Mouse (Mus musculus): ENCODE results near the gene Rsf1. TPM values are rescaled to one million over a fixed set of nuclear protein-coding genes. Genes with fewer than 3 reads are reported as not detected.

The Rsf1 gene
- polyA plus RNA-seq, 1 experiment = 17.3 TPM

- DNase-seq (ENCODE audit: low read depth) = no peak
- TF ChIP-seq CTCF (IDR thresholded peaks at IDR 0.05; ENCODE audit: borderline replicate concordance, extremely low read depth, insufficient read depth, insufficient read length) (no peak), POLR2A (IDR thresholded peaks at IDR 0.05; ENCODE audit: borderline replicate concordance, extremely low read depth, insufficient read depth, insufficient read length, poor library complexity, severe bottlenecking) (no peak)
Observed at GRCm38 (mm10) chr7:97726080-97726479, 146.4 kb downstream of the Rsf1 start.

DNA sequence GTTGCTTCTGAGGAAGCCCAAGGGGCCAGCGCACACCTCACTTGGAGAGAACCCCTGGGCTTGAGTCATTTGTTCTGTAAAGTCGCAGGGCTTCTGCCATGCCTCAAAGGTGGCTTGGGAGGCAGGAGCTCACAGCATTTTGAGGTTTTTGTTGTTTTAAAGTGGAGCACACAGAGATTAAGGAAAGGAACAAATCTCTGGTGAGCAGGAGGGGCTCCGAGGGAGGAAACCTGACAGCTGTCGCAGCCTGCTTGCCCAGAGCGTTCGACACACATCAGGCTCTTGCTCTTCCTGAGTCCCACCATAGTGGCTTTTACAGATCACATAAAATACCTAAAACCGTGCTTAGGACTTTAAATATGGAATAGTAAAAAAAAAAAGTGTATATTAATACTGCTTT is 147.1 kb downstream of the Rsf1 start:
- TF ChIP-seq POLR2A (IDR thresholded peaks at IDR 0.05; ENCODE audit: borderline replicate concordance, extremely low read depth, insufficient read depth, insufficient read length, poor library complexity, severe bottlenecking) (no peak), CTCF (IDR thresholded peaks at IDR 0.05; ENCODE audit: borderline replicate concordance, extremely low read depth, insufficient read depth, insufficient read length) (no peak)
- DNase-seq (ENCODE audit: low read depth) = no peak

DNA sequence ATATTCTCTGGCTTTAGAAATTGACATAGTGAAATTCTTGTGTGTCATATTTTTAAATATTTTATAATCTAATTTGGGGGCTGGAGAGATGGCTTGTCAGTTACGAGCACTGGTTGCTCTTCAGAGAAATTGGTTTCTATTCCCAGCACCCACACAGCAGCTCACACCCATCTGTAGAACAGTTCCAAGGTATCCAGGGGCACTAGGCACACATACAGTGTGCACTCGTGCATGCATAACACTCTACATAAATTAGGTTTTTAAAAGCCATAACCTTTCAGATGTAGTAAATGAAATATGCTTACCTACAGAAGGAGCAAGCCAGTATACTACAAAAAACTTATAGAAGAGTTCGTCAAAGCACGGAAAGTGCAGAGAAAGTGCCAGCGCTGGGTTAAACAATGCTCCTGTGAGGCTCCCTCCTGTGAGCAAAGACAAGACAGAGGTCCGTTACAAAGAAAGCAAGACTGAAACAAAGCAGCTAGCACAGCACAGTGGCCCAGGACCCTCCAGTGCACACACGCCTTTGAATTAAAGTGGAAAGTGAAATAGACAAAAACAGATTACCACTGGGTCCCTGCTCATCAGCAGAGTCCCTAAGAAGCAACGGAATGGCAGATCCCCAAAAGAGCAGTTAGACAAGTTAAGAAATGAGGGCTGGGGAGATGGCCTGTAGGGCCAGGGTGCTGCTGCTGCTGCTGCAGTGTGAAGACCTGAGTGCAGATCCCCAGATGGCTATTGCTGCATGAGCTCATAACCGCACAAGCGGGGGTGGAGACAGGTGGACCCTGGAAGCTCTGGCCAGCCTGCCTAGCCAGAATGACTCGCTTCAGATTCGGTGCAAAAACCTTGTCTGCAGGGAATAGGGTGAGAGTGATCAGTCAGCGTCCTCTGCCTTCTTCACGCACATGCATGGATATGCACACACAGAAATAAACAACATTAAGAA is 149.3 kb downstream of the Rsf1 start:
- no peak for DNase-seq (ENCODE audit: low read depth)
- TF ChIP-seq CTCF (IDR thresholded peaks at IDR 0.05; ENCODE audit: borderline replicate concordance, extremely low read depth, insufficient read depth, insufficient read length) (no peak), POLR2A (IDR thresholded peaks at IDR 0.05; ENCODE audit: borderline replicate concordance, extremely low read depth, insufficient read depth, insufficient read length, poor library complexity, severe bottlenecking) (no peak)

DNA sequence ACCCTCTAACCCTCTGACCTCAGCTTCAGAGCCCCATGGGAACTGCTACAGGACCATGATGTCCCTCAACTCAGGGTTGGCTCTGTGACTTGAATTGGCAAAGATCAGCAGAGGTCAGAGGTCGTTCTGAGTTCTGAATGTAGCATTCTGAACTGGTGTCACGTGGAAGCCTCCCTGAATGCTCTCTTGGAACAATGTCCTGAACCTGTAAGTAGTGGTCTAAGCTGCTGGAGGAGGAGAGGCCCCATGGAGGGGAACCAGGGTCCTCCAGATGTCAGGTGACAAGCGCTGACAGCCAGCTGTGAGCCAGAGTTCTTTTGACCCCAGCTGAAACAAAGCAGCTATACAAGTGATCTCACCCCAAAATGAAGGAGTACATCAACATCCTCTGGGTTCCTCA is 150.7 kb downstream of the Rsf1 start:
- no peak for DNase-seq (ENCODE audit: low read depth)
- TF ChIP-seq POLR2A (IDR thresholded peaks at IDR 0.05; ENCODE audit: borderline replicate concordance, extremely low read depth, insufficient read depth, insufficient read length, poor library complexity, severe bottlenecking) (no peak), CTCF (IDR thresholded peaks at IDR 0.05; ENCODE audit: borderline replicate concordance, extremely low read depth, insufficient read depth, insufficient read length) (no peak)

DNA sequence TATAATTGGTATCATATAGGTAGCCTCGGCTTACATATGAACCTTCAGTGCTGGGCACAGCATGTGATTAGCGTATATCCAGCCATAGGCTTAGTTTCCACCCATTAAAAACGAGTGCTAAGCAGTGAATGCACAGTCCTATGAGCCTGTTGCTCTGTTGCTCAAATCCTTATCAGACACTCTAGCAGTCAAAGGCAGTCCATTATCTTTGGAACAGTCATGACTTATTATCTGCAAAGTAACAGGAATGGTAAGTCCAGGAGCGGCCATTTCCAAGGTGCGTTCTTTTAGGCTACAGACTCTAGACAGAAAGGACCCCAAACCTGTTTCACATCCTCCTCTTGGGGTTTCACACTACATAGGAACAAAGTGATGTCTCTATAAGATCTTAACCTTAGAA is 153.9 kb downstream of the Rsf1 start:
- no peak for DNase-seq (ENCODE audit: low read depth)
- no peak for TF ChIP-seq POLR2A (IDR thresholded peaks at IDR 0.05; ENCODE audit: borderline replicate concordance, extremely low read depth, insufficient read depth, insufficient read length, poor library complexity, severe bottlenecking)
- no peak for TF ChIP-seq CTCF (IDR thresholded peaks at IDR 0.05; ENCODE audit: borderline replicate concordance, extremely low read depth, insufficient read depth, insufficient read length)

DNA sequence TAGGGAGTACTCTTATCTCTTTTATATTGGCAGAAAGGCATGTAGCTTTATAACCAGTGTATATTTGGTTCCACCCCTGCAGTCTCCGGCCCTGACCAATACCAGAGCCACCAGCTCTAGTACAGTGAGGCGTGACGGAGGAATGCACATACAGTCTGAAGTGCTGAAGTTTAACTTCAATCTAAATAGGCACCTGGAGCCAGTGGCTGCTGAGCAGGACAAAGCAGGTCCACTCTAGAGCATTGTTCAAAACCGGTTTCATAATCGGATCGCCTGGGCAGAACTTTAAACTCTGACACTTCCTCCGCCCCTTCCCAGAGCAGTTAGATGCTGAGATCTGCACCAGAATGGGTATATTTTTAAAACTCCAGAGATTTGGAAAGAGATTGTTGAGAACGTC is 155.3 kb downstream of the Rsf1 start:
- no peak for TF ChIP-seq CTCF (IDR thresholded peaks at IDR 0.05; ENCODE audit: borderline replicate concordance, extremely low read depth, insufficient read depth, insufficient read length)
- no peak for DNase-seq (ENCODE audit: low read depth)

GRCm38 (mm10) chr7:97735886-97736420 is 156.3 kb downstream of the Rsf1 start:
- DNase-seq (ENCODE audit: low read depth) = no peak
- TF ChIP-seq CTCF (IDR thresholded peaks at IDR 0.05; ENCODE audit: borderline replicate concordance, extremely low read depth, insufficient read depth, insufficient read length) (no peak), POLR2A (IDR thresholded peaks at IDR 0.05; ENCODE audit: borderline replicate concordance, extremely low read depth, insufficient read depth, insufficient read length, poor library complexity, severe bottlenecking) (no peak)

- no peak for DNase-seq (ENCODE audit: low read depth)
- TF ChIP-seq POLR2A (IDR thresholded peaks at IDR 0.05; ENCODE audit: borderline replicate concordance, extremely low read depth, insufficient read depth, insufficient read length, poor library complexity, severe bottlenecking) (no peak), CTCF (IDR thresholded peaks at IDR 0.05; ENCODE audit: borderline replicate concordance, extremely low read depth, insufficient read depth, insufficient read length) (no peak)
Observed at GRCm38 (mm10) chr7:97737256-97737637, 157.6 kb downstream of the Rsf1 start.

DNA sequence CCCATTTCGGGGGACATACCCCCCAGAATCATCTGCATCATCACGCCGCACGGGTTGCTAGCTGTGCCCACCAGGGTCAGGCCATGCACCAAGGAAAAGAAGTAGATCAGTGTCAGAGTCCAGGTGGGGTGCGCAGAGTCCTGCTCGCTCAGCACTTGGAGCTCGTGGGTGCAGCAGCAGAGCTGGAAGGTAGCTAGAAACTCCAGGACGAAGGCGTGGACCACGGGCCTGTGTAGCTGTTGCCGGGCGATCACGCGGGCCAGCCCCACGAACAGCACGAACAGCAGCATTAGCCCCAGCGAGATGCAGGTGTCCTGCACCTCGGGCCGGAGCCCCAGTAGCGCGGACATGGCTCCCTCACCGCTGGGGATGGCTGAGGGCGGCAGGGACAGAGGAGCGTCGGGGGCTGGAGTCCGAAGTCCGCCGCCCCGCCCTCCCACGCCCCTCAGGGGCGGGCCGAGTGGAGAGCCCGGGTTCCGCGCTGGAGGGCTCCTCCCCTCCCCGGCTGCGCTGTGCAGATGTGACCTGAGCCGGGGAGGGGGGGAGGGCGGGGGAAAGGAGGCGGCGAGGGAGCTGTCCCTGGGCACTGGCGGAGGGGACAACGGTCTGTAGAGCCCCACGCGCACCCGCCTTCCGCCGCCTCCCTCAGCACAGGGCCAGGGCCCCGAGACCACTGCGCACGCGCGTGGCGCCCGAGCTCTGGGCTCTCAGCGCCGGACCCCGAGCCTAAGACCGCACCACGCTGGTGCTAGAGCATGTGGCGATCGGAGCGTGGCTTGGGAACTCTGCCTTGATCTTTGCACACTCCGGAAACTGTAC is 158.2 kb downstream of the Rsf1 start, which contains the start of gene Aqp11:
Aqp11 (minus strand) TSS at position 652 of the 819 bp plus-strand sequence.
- TF ChIP-seq CTCF (IDR thresholded peaks at IDR 0.05; ENCODE audit: borderline replicate concordance, extremely low read depth, insufficient read depth, insufficient read length) (no peak), POLR2A (IDR thresholded peaks at IDR 0.05; ENCODE audit: borderline replicate concordance, extremely low read depth, insufficient read depth, insufficient read length, poor library complexity, severe bottlenecking) (peak; percentile 32; the same call in 1 of the 2 replicates)
- peak; percentile 86 for DNase-seq (ENCODE audit: low read depth)

GRCm38 (mm10) chr7:97740948-97741347 is 161.3 kb downstream of the Rsf1 start:
- no peak for DNase-seq (ENCODE audit: low read depth)
- no peak for TF ChIP-seq CTCF (IDR thresholded peaks at IDR 0.05; ENCODE audit: borderline replicate concordance, extremely low read depth, insufficient read depth, insufficient read length)
- TF ChIP-seq POLR2A (IDR thresholded peaks at IDR 0.05; ENCODE audit: borderline replicate concordance, extremely low read depth, insufficient read depth, insufficient read length, poor library complexity, severe bottlenecking) = no peak

DNA sequence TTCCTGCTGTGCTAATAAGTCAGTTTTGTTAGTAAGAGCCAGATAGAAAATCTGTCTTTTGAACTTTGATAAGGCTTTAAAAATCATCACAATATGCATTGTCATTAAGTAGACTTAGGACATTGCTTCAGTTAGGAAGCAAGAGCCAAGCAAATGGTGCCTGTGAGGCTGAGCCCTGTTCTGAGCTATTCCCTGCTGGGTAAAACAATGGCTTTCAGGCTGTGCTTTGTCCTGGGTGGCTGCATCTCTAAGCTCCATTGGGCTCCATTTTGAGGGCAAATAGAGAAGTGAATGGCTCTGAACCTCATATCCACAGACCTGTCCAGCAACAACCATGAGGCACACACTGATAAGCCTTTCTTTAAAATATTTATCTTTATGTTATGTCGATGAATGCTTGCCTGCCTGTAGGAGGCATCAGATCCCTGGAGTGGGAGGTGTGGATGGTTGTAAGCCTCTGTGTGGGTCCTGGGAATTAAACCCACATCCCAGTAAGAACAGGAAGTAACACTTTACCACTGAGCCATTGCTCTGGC is 162.1 kb downstream of the Rsf1 start:
- TF ChIP-seq POLR2A (IDR thresholded peaks at IDR 0.05; ENCODE audit: borderline replicate concordance, extremely low read depth, insufficient read depth, insufficient read length, poor library complexity, severe bottlenecking) = no peak
- no peak for TF ChIP-seq CTCF (IDR thresholded peaks at IDR 0.05; ENCODE audit: borderline replicate concordance, extremely low read depth, insufficient read depth, insufficient read length)
- DNase-seq (ENCODE audit: low read depth) = no peak

Other genes starting within 250 kb of the Rsf1 start
- 12.5 and 13.0 TPM in 2 replicates for gene Usp35, start 247.9 kb upstream of the Rsf1 start, polyA plus RNA-seq (2012; rRNA removed)
- gene Kctd21, start 247.6 kb upstream of the Rsf1 start, polyA plus RNA-seq (2012; rRNA removed) = 8.7 and 9.5 TPM in 2 replicates
- gene Alg8, start 208.3 kb upstream of the Rsf1 start, polyA plus RNA-seq (2012; rRNA removed) = 19.7 and 28.8 TPM in 2 replicates
- gene Ndufc2, start 179.9 kb upstream of the Rsf1 start, polyA plus RNA-seq (2012; rRNA removed) = 236 and 348 TPM in 2 replicates
- 1.8 and 2.1 TPM in 2 replicates for gene Thrsp, start 162.2 kb upstream of the Rsf1 start, polyA plus RNA-seq (2012; rRNA removed)
- gene Kctd14, start 128.6 kb upstream of the Rsf1 start, polyA plus RNA-seq (2012; rRNA removed) = 1.3 and 1.6 TPM in 2 replicates
- gene Ints4, start 98.9 kb upstream of the Rsf1 start, polyA plus RNA-seq (2012; rRNA removed) = 80.7 and 93.5 TPM in 2 replicates
- gene Aamdc, start 392 bp upstream of the Rsf1 start, polyA plus RNA-seq (2012; rRNA removed) = 28.3 and 36.3 TPM in 2 replicates
- 114 and 124 TPM in 2 replicates for gene Clns1a, start 116.7 kb downstream of the Rsf1 start, polyA plus RNA-seq (2012; rRNA removed)
- 7.9 and 10.2 TPM in 2 replicates for gene Aqp11, start 158.4 kb downstream of the Rsf1 start, polyA plus RNA-seq (2012; rRNA removed)
- gene Pak1, start 208.7 kb downstream of the Rsf1 start, polyA plus RNA-seq (2012; rRNA removed) = 96.0 and 138 TPM in 2 replicates